In genomic region chr8:76901430-76902204, GRCm38 (mm10) we compare ENCODE assay signal across 8 mouse cellular contexts. TPM values are rescaled to one million over a fixed set of nuclear protein-coding genes. Genes with fewer than 3 reads are reported as not detected.
DNase-seq lines count a peak whose midpoint lies in the region; ATAC-seq and TF ChIP-seq lines count a peak whose summit lies in the region.

No protein-coding gene starts in this region.

- peak; percentile 99 for ATAC-seq in lung, embryonic 15.5 days (ENCODE audit: borderline replicate concordance, extremely low read depth, low FRiP score, low TSS enrichment)

- TF ChIP-seq CTCF in olfactory bulb, adult 2 months (IDR thresholded peaks at IDR 0.05; ENCODE audit: insufficient read depth, low read depth, low read length) = no peak

- peak; percentile 86 for TF ChIP-seq POLR2A in olfactory bulb, adult 2 months (IDR thresholded peaks at IDR 0.05; ENCODE audit: insufficient read depth, low read depth, low read length)

- H3K9ac ChIP-seq in lung, embryonic 15.5 days = peak overlapping the region; percentile 64

- no peaks in the 10 kb centered on the region for H3K9me3 ChIP-seq in hindbrain, embryonic 10.5 days
- no peaks in the 10 kb centered on the region for H3K9me3 ChIP-seq in lung, embryonic 15.5 days

- DNase-seq in Muller cell, postnatal 12 days (ENCODE audit: inconsistent ontology term) = peak; percentile 98
- DNase-seq in cerebellum, adult 9-10 months = peak; percentile 99
- DNase-seq in frontal cortex, adult 2 months (ENCODE audit: extremely low spot score in 1 of 2, low spot score in 1 of 2) = peak; percentile 96 to 98
- peak; percentile 96 for DNase-seq in hindbrain, embryonic 10.5 days (ENCODE audit: low spot score)
- peak; percentile 92 for DNase-seq in layer of hippocampus, adult 9-10 months (ENCODE audit: low spot score)
- DNase-seq in thymus, adult 18-20 months = peak; percentile 71 to 72

- H3K4me1 ChIP-seq in hindbrain, embryonic 10.5 days (replicated peaks) = peaks cover 35% of the 10 kb centered on the region
- peaks cover 19% of the 10 kb centered on the region for H3K4me1 ChIP-seq in lung, embryonic 15.5 days
- H3K4me1 ChIP-seq in olfactory bulb, adult 2 months (ENCODE audit: control insufficient read depth, insufficient read depth, low read length) = no peaks in the 10 kb centered on the region

- H3K36me3 ChIP-seq in hindbrain, embryonic 10.5 days = no peaks in the 10 kb centered on the region
- no peaks in the 10 kb centered on the region for H3K36me3 ChIP-seq in lung, embryonic 15.5 days

- peaks cover 77% of the 10 kb centered on the region for H3K27me3 ChIP-seq in hindbrain, embryonic 10.5 days (ENCODE audit: insufficient read depth, poor library complexity, severe bottlenecking)
- H3K27me3 ChIP-seq in lung, embryonic 15.5 days = peaks cover 53% of the 10 kb centered on the region

- under 1% methylated on average over 41 of the region's 41 CpGs for WGBS in hindbrain, embryonic 10.5 days
- under 1% methylated on average over 40 of the region's 41 CpGs for WGBS in lung, embryonic 15.5 days
- 1% methylated on average over 41 of the region's 41 CpGs for WGBS in olfactory bulb, adult 2 months

- peak overlapping the region; percentile 79 for H3K27ac ChIP-seq in hindbrain, embryonic 10.5 days
- H3K27ac ChIP-seq in lung, embryonic 15.5 days = no peak overlapping the region
- H3K27ac ChIP-seq in olfactory bulb, adult 2 months (ENCODE audit: insufficient read depth, low read depth, low read length) = no peak overlapping the region; the same call in 1 of the 2 replicates

- peak overlapping the region; percentile 72 for H3K4me3 ChIP-seq in hindbrain, embryonic 10.5 days
- peak overlapping the region; percentile 61 for H3K4me3 ChIP-seq in lung, embryonic 15.5 days
- H3K4me3 ChIP-seq in olfactory bulb, adult 2 months (ENCODE audit: insufficient read depth, low read depth, low read length) = peak overlapping the region; percentile 77

- peak overlapping the region; percentile 98 for H3K4me2 ChIP-seq in lung, embryonic 15.5 days

RNA-seq across cellular contexts. Expression of gene Nr3c2, which starts 2.4 kb away (rescaled TPM):
- 13.4 and 16.6 TPM in 2 replicates for polyA plus RNA-seq in frontal cortex, adult 2 months (2012; rRNA removed)
- polyA plus RNA-seq in hindbrain, embryonic 10.5 days (2016; fragmentation: Nextera tagmentation; extraction: Ambion mirVana) = 0.63 and 0.72 TPM in 2 replicates
- 2.5 and 3.0 TPM in 2 replicates for polyA plus RNA-seq in lung, embryonic 15.5 days (2015; fragmentation: Nextera tagmentation; extraction: Ambion mirVana)
- polyA plus RNA-seq in olfactory bulb, adult 2 months (2012; ENCODE audit: insufficient read depth, insufficient read length, low replicate concordance, missing spikeins) = not detected in 2 replicates
